Mouse (Mus musculus) stomach, postnatal 0 days (tissue): ENCODE measurements around the gene Znrf3.

Experiments
- CTCF ChIP-seq: IDR thresholded peaks from 2 replicates; pipeline ENCODE4 v1.5.1; 2016; ENCODE audit warnings: antibody characterized with exemption, low read depth, mild to moderate bottlenecking, moderate library complexity
- EP300 ChIP-seq: optimal IDR thresholded peaks from 2 replicates; pipeline ENCODE3; 2016; ENCODE audit warnings: antibody characterized with exemption

- TF ChIP-seq CTCF = no peak
- no peak for TF ChIP-seq EP300
These were observed 13.8 kb downstream of the Znrf3 start for GRCm38 (mm10) chr11:5430863-5431262.
